Mouse (Mus musculus): Measurements from ENCODE around the gene Igdcc3. TPM values are rescaled to one million over a fixed set of nuclear protein-coding genes. Genes with fewer than 3 reads are reported as not detected.

Igdcc3 gene
- polyA plus RNA-seq, 1 experiment from 2014 or later, result 2.0 TPM

GRCm38 (mm10) chr9:65113694-65114093 is 27.3 kb upstream of the Igdcc3 start:
- 90% methylated on average over 2 of the region's 2 CpGs for WGBS

GRCm38 (mm10) chr9:65115891-65116290 is 25.1 kb upstream of the Igdcc3 start:
- no peak for ATAC-seq (ENCODE audit: borderline replicate concordance, extremely low read depth, low FRiP score, low TSS enrichment)
- Histone ChIP-seq H3K36me3 (no peaks in the 10 kb centered on the region), H3K27ac (no peak overlapping the region), H3K4me1 (no peaks in the 10 kb centered on the region), H3K9ac (no peak overlapping the region), H3K27me3 (no peaks in the 10 kb centered on the region), H3K9me3 (no peaks in the 10 kb centered on the region), H3K4me2 (no peak overlapping the region), H3K4me3 (no peak overlapping the region)
- 81% methylated on average over 2 of the region's 2 CpGs for WGBS

More at GRCm38 (mm10) chr9:65113694-65114093, 27.3 kb upstream of the Igdcc3 start:
- Histone ChIP-seq H3K9me3 (no peaks in the 10 kb centered on the region), H3K4me1 (peaks cover 11% of the 10 kb centered on the region), H3K36me3 (no peaks in the 10 kb centered on the region), H3K4me2 (no peak overlapping the region), H3K4me3 (no peak overlapping the region), H3K27me3 (no peaks in the 10 kb centered on the region), H3K27ac (no peak overlapping the region), H3K9ac (no peak overlapping the region)
- no peak for ATAC-seq (ENCODE audit: borderline replicate concordance, extremely low read depth, low FRiP score, low TSS enrichment)

- no peak overlapping the region for H3K4me3 ChIP-seq
- H3K9ac ChIP-seq, result no peak overlapping the region
- no peaks in the 10 kb centered on the region for H3K4me1 ChIP-seq
- 63% methylated on average over 2 of the region's 2 CpGs for WGBS
- H3K27me3 ChIP-seq, result peaks cover 9% of the 10 kb centered on the region
- H3K9me3 ChIP-seq, result no peaks in the 10 kb centered on the region
- H3K27ac ChIP-seq, result no peak overlapping the region
- no peak overlapping the region for H3K4me2 ChIP-seq
- no peaks in the 10 kb centered on the region for H3K36me3 ChIP-seq
- ATAC-seq (ENCODE audit: borderline replicate concordance, extremely low read depth, low FRiP score, low TSS enrichment), result no peak
Measured at GRCm38 (mm10) chr9:65117516-65117915, 23.5 kb upstream of the Igdcc3 start.

DNA sequence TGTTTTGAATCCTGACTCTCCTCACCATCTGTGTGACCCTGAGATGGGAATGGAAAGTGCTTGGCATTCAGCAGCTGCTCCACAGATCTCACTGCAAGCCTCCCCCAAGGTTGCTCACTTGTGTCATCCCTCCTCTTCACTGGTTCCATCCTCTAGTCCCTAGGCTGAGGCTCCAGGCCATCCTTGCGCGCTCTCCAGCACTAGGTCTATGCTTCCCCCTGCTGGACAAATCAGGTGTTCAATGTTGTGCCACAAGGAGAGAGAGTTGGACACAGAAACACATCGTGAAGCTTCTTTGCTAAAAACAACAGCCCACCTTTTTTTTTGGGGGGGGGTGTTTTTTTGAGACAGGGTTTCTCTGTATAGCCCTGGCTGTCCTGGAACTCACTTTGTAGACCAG is 20.1 kb upstream of the Igdcc3 start:
- no peaks in the 10 kb centered on the region for H3K36me3 ChIP-seq
- peaks cover 28% of the 10 kb centered on the region for H3K27me3 ChIP-seq
- no peak for ATAC-seq (ENCODE audit: borderline replicate concordance, extremely low read depth, low FRiP score, low TSS enrichment)
- H3K27ac ChIP-seq, result no peak overlapping the region
- 10% methylated on average over 3 of the region's 3 CpGs for WGBS
- H3K9ac ChIP-seq, result no peak overlapping the region
- H3K4me2 ChIP-seq, result no peak overlapping the region
- H3K4me3 ChIP-seq, result no peak overlapping the region
- H3K4me1 ChIP-seq, result peaks cover 6% of the 10 kb centered on the region; the same call in 1 of the 2 replicates
- no peaks in the 10 kb centered on the region for H3K9me3 ChIP-seq

- 14% methylated on average over 18 of the region's 18 CpGs for WGBS
- 0 out of 2 replicates have a peak overlapping the region, but pooled peaks have one; percentile 25 for H3K4me2 ChIP-seq
- H3K9ac ChIP-seq, result no peak overlapping the region
- H3K9me3 ChIP-seq, result no peaks in the 10 kb centered on the region
- H3K4me3 ChIP-seq, result peak overlapping the region; percentile 4; the same call in 1 of the 2 replicates
- H3K27me3 ChIP-seq, result peaks cover 28% of the 10 kb centered on the region
- H3K27ac ChIP-seq, result no peak overlapping the region
- H3K36me3 ChIP-seq, result 0 out of 2 replicates have a peak, but pooled peaks cover 3% of the 10 kb centered on the region
- H3K4me1 ChIP-seq, result peaks cover 6% of the 10 kb centered on the region; the same call in 1 of the 2 replicates
- no peak; the same call in 1 of the 2 replicates for ATAC-seq (ENCODE audit: borderline replicate concordance, extremely low read depth, low FRiP score, low TSS enrichment)
Measured at GRCm38 (mm10) chr9:65122545-65122944, 18.4 kb upstream of the Igdcc3 start.

DNA sequence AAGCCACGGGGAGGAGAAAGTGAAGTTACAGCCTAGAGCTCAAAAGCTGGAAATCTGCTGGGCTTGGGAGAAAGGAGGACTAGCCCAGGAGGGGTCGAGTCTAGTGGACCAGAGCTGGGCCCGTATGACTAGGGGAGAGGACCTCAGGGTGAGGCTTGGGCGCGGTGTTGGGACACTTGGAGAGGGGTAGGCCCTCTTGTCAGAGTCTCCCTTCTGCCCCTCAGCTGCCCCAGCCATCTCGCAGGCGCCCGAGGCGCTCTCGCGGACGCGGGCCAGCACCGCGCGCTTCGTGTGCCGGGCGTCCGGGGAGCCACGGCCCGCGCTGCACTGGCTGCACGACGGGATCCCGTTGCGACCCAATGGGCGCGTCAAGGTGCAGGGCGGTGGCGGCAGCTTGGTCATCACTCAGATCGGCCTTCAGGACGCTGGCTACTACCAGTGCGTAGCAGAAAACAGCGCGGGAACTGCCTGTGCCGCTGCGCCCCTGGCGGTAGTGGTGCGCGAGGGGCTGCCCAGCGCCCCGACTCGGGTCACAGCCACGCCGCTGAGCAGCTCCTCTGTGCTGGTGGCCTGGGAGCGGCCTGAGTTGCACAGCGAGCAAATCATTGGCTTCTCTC is 17.3 kb upstream of the Igdcc3 start:
- peak overlapping the region; percentile 94 for H3K4me2 ChIP-seq
- peak; percentile 58 for ATAC-seq (ENCODE audit: borderline replicate concordance, extremely low read depth, low FRiP score, low TSS enrichment)

DNA sequence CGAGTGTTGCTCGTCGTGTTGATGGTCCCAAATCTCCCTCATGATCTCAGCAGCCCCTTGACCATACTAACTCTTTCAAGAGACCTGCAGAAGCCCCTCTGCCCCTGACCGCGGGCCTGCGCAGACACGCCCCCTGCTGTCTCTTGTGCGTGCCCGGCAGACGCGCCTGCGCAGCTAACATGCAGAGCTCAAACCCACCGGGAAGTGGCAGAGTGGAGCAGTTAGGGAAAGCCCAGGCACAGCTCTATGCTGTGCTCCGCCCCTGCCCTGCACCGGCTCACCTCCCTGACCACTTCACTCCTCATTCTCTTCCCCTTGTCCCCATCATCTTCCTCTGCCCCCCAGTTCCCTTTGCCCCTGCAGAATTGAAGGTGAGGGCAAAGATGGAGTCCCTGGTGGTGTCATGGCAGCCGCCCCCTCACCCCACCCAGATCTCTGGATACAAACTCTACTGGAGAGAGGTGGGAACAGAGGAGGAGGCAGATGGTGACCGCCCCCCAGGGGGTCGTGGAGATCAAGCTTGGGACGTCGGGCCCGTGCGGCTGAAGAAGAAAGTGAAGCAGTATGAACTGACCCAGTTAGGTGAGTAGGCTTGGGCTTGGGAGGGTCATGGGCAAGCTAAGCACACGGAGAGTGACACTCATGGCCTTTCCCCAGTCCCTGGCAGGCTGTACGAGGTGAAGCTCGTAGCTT is 12.7 kb upstream of the Igdcc3 start:
- H3K4me1 ChIP-seq, result peaks cover 5% of the 10 kb centered on the region; the same call in 1 of the 2 replicates
- H3K9ac ChIP-seq, result no peak overlapping the region
- peak overlapping the region; percentile 50 for H3K4me2 ChIP-seq
- WGBS, result 18% methylated on average over 25 of the region's 25 CpGs
- H3K9me3 ChIP-seq, result no peaks in the 10 kb centered on the region
- H3K27ac ChIP-seq, result no peak overlapping the region
- H3K36me3 ChIP-seq, result 0 out of 2 replicates have a peak, but pooled peaks cover 3% of the 10 kb centered on the region
- peak overlapping the region; percentile 12 for H3K4me3 ChIP-seq
- ATAC-seq (ENCODE audit: borderline replicate concordance, extremely low read depth, low FRiP score, low TSS enrichment), result no peak
- peaks cover 14% of the 10 kb centered on the region; the same call in 1 of the 2 replicates for H3K27me3 ChIP-seq

More for the DNA sequence above, 17.3 kb upstream of the Igdcc3 start:
- Histone ChIP-seq H3K36me3 (0 out of 2 replicates have a peak, but pooled peaks cover 3% of the 10 kb centered on the region), H3K27ac (no peak overlapping the region), H3K4me3 (peak overlapping the region; percentile 44), H3K4me1 (peaks cover 6% of the 10 kb centered on the region; the same call in 1 of the 2 replicates), H3K9me3 (no peaks in the 10 kb centered on the region), H3K9ac (peak overlapping the region; percentile 52), H3K27me3 (peaks cover 28% of the 10 kb centered on the region)
- 4% methylated on average over 48 of the region's 48 CpGs for WGBS

GRCm38 (mm10) chr9:65131717-65132116 is 9.3 kb upstream of the Igdcc3 start:
- ATAC-seq (ENCODE audit: borderline replicate concordance, extremely low read depth, low FRiP score, low TSS enrichment), result no peak
- Histone ChIP-seq H3K9ac (no peak overlapping the region), H3K27me3 (no peaks in the 10 kb centered on the region)

DNA sequence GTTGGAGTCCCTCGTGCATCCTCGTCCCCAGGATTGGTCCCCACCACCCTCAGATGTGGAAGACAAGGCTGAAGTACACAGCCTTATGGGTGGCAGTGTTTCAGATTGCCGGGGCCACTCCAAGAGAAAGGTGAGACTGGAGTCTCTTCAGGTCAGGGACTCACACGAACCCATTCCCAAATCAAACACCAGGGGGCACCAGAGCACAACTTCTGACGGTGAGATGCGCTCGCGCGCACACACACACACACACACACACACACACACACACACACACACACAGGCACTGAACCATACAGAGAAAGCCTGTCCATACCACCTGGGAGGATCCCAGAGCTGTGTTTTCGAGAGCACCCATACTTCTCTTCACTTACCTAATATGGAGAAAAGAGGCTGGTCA is 7.2 kb upstream of the Igdcc3 start:
- Histone ChIP-seq H3K4me2 (no peak overlapping the region), H3K9me3 (no peaks in the 10 kb centered on the region), H3K4me1 (no peaks in the 10 kb centered on the region; the same call in 1 of the 2 replicates), H3K27ac (no peak overlapping the region), H3K36me3 (peaks cover 6% of the 10 kb centered on the region; the same call in 1 of the 2 replicates), H3K4me3 (no peak overlapping the region), H3K9ac (no peak overlapping the region), H3K27me3 (no peaks in the 10 kb centered on the region; the same call in 1 of the 2 replicates)
- peak; percentile 23; the same call in 1 of the 2 replicates for ATAC-seq (ENCODE audit: borderline replicate concordance, extremely low read depth, low FRiP score, low TSS enrichment)
- WGBS, result under 1% methylated on average over 10 of the region's 10 CpGs

More at GRCm38 (mm10) chr9:65131717-65132116, 9.3 kb upstream of the Igdcc3 start:
- no peak overlapping the region for H3K4me2 ChIP-seq
- H3K9me3 ChIP-seq, result no peaks in the 10 kb centered on the region
- WGBS, result 64% methylated on average over 5 of the region's 5 CpGs
- peaks cover 10% of the 10 kb centered on the region; the same call in 1 of the 2 replicates for H3K36me3 ChIP-seq
- no peak overlapping the region for H3K4me3 ChIP-seq
- no peak overlapping the region for H3K27ac ChIP-seq
- H3K4me1 ChIP-seq, result no peaks in the 10 kb centered on the region; the same call in 1 of the 2 replicates

DNA sequence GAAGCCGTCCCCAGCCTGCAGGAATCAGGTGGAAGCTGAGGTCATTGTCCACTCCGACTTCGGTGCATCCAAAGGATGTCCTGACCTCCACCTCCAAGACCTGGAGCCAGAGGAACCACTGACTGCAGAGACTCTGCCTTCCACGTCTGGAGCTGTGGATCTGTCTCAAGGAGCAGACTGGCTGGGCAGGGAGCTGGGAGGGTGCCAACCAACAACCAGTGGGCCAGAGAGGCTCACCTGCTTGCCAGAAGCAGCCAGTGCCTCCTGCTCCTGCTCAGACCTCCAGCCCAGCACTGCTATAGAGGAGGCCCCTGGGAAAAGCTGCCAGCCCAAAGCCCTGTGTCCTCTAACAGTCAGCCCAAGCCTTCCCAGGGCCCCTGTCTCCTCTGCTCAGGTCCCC is 5.9 kb upstream of the Igdcc3 start:
- Histone ChIP-seq H3K27me3 (peaks cover 6% of the 10 kb centered on the region; the same call in 1 of the 2 replicates), H3K9me3 (no peaks in the 10 kb centered on the region), H3K9ac (no peak overlapping the region), H3K4me3 (no peak overlapping the region), H3K4me2 (no peak overlapping the region), H3K4me1 (peaks cover under 1% of the 10 kb centered on the region; the same call in 1 of the 2 replicates), H3K27ac (no peak overlapping the region), H3K36me3 (peaks cover 6% of the 10 kb centered on the region; the same call in 1 of the 2 replicates)
- ATAC-seq (ENCODE audit: borderline replicate concordance, extremely low read depth, low FRiP score, low TSS enrichment), result no peak
- 73% methylated on average over 4 of the region's 4 CpGs for WGBS

GRCm38 (mm10) chr9:65140491-65140890 is 498 bp upstream of the Igdcc3 start:
- WGBS, result 3% methylated on average over 8 of the region's 8 CpGs
- Histone ChIP-seq H3K9me3 (no peaks in the 10 kb centered on the region), H3K27me3 (peaks cover 22% of the 10 kb centered on the region; the same call in 1 of the 2 replicates), H3K4me2 (peak overlapping the region; percentile 96), H3K9ac (peak overlapping the region; percentile 65), H3K4me1 (peaks cover 12% of the 10 kb centered on the region), H3K27ac (no peak overlapping the region), H3K4me3 (peak overlapping the region; percentile 73), H3K36me3 (no peaks in the 10 kb centered on the region)
- no peak for ATAC-seq (ENCODE audit: borderline replicate concordance, extremely low read depth, low FRiP score, low TSS enrichment)
